Mouse (Mus musculus): ENCODE measurements around the gene Hoxb3.

DNA sequence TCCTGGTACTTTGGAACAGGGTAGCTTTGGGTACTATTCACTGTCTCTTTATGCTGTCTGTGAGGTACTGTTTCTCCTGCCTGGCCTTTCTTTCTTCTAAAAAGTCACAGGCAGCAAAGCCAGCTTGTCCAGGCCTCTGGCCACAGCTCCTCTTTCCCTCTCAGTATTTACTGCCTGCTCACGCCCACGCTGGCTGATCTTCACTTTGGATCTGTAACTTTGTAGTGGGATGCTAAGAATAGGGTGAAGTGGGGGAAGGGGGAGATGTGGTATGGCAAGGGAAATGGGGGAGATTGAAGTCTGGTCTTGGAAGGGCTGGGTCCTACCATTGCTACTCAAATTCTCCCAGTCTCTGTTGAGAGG is 10.9 kb downstream of the Hoxb3 start:
- TF ChIP-seq POLR2A (IDR thresholded peaks at IDR 0.05; ENCODE audit: borderline replicate concordance, extremely low read depth, low read depth, low read length) = no peak
- no peak for TF ChIP-seq CTCF (IDR thresholded peaks at IDR 0.05; ENCODE audit: insufficient read depth, low read length)
